Mouse (Mus musculus): ENCODE results near the gene Rps11.
"Not testable (repeated sequence)": the region's sequence is repeated elsewhere in the genome, so short reads cannot be mapped to it uniquely, and the experiment has no call there.

Gene Rps11

DNA sequence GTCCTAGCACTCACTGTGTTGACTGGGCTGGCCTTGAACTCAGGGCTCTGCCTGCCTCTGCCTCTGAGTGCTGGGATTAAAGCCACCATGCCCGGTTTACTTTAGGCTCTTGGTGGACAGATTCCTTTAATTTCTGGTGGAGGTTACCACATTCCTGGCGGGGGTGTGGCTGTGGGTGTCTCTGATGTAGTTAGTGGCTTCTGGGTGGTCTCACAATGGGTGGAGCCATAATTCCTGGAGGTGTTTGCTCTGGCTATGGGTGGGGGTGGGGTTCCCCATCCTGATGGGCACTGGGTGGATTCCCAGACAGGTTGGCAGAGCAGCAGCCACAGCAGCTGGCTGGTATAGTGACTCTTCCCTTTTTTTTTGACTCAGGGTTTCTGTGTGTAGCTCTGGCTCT lies 12.3 kb downstream of the Rps11 start:
- no peak for DNase-seq (ENCODE audit: low spot score in 2 of 2)

- DNase-seq (ENCODE audit: low spot score in 2 of 2) = not testable (repeated sequence)
Measured at GRCm38 (mm10) chr7:45110089-45110488, 14.2 kb downstream of the Rps11 start.

- DNase-seq (ENCODE audit: low spot score in 2 of 2) = no peak
Measured at GRCm38 (mm10) chr7:45107052-45107645, 17.1 kb downstream of the Rps11 start.

DNA sequence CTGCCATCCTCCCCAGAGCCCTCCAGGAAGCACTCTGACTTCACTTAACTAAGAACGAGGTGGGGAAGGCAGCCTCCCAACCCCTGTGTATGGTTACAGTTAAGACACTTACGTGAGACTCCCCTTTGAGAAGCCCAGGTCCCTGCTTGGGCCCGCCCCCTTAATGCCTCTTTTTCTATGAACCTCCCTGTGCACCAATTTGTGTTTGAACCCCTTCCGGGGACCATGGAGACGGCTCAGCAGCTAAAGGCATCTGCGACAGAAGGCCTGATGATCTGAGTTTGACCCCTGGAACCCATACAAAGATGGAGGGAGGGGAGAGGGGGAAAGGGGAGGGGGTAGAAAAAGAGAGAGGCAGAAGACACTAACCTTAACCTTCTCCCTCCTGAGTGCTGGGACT lies 17.8 kb downstream of the Rps11 start:
- no peak for DNase-seq (ENCODE audit: low spot score in 2 of 2)

- no peak for DNase-seq (ENCODE audit: low spot score in 2 of 2)
Measured at GRCm38 (mm10) chr7:45105491-45105890, 18.7 kb downstream of the Rps11 start.

- no peak for DNase-seq (ENCODE audit: low spot score in 2 of 2)
Measured at GRCm38 (mm10) chr7:45104941-45105340, 19.3 kb downstream of the Rps11 start.

- DNase-seq (ENCODE audit: low spot score in 2 of 2) = no peak
Measured at GRCm38 (mm10) chr7:45103652-45104180, 20.5 kb downstream of the Rps11 start, which contains the start of gene Fcgrt. TSS of gene Fcgrt (minus strand) at chr7:45103851.

GRCm38 (mm10) chr7:45102940-45103585 lies 21.2 kb downstream of the Rps11 start:
- no peak for DNase-seq (ENCODE audit: low spot score in 2 of 2)

- DNase-seq (ENCODE audit: low spot score in 2 of 2) = no peak
Measured at GRCm38 (mm10) chr7:45102441-45102840, 21.8 kb downstream of the Rps11 start.

DNA sequence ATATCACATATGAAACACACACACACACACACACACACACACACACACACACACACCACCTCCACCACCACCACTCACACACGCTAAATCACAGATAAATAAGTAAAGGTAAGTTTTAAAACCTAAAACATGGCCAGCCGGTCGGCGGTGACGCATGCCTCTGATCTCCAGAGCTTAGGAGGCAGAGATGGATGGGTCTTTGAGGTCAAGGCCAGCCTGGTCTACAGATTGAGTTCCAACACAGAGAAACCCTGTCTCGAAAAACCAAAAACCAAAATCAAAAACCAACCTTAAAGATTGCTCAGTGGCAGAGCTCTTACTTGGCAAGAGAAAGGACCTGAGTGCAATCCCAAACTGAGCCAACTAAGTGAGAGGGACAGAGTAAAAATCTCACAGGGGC lies 24.2 kb downstream of the Rps11 start:
- no peak for DNase-seq (ENCODE audit: low spot score in 2 of 2)

DNA sequence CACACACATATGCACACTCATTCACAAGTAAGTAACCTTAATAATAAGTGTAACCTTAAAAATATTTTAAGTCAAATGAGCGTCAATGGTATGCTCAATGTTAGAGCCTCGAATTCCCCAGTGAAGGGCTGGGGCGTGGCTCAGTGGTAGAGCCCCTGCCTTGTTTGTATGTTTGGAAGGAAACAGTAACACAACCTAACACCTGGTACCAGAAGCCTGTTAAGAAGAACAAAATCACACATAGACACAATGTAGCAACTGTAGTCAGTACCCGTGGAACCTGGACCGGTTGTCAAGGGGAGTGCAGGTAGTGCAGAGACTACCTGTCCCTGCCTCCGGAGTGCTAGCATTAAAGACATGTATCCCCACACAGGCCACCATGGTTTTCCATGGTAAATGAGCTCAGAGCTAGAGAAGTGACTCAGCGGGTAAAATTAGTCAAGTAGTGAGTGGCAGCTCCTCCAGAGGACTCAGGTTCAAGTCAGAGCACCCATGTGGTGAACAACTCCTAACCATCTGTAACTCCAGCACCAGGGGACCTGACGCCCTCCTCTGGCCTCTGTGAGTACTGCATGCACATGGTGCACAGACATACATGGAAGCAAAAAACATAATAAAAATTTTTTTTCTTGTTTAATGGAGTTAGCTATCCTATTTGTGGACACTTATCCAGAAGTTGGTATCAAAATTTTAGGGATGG lies 25.5 kb downstream of the Rps11 start:
- no peak for DNase-seq (ENCODE audit: low spot score in 2 of 2)

- no peak for DNase-seq (ENCODE audit: low spot score in 2 of 2)
Measured at GRCm38 (mm10) chr7:45097479-45097878, 26.8 kb downstream of the Rps11 start.

GRCm38 (mm10) chr7:45095965-45096364 lies 28.3 kb downstream of the Rps11 start:
- not testable (repeated sequence) for DNase-seq (ENCODE audit: low spot score in 2 of 2)

DNA sequence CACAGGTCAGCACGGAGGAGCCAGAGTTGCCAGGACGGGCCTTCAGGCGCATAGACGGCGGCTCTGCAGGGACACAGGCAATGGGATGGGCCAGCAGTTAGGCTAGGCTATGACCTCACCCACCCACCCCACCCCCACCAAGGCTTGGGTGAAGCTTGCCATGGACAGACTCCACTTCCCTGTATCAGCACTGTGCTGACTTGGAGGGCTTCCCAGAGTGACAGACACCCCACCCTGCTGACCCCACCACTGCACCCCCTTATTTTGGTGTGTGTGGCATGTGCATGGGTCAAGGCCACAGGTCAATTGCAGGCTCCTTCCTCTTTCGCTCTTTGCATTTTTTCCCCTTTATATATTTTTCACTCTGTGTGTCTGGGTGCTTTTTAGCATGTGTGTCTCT lies 28.9 kb downstream of the Rps11 start:
- DNase-seq (ENCODE audit: low spot score in 2 of 2) = no peak

DNA sequence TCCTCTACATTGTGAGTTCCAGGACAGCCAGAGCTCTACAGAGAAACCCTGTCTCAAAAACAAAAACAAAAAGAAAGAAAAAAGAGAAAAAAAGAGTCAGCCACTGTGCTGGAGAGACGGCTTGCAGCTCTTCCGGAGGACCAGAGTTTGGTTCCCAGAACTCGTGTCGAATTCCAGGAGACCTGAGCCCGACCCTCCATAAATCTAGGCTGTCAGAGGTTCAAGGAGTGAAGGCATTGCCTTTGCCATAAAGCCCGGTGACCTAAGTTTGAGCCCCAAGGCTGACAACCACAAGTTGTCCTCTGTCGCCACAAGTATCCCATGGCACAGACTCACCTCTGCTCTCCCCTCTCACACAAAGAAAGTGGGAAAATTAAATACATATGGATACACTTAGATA lies 30.1 kb downstream of the Rps11 start:
- DNase-seq (ENCODE audit: low spot score in 2 of 2) = no peak

DNA sequence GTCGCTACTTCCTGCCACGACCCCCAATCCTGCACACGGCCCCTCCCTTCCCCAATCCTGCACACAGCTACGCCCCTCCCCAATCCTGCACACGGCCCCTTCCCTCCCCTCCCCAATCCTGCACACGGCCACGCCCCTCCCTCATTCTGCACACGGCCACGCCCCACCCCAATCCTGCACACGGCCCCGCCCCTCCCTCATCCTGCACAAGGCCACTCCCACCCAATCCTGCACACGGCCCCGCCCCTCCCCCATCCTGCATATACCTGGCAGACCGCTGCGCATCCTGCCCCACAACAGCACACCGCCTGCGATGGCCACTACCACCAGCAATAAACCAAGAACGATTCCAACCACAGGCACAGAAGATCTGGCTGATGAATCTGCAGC lies 30.7 kb downstream of the Rps11 start:
- DNase-seq (ENCODE audit: low spot score in 2 of 2) = no peak

DNA sequence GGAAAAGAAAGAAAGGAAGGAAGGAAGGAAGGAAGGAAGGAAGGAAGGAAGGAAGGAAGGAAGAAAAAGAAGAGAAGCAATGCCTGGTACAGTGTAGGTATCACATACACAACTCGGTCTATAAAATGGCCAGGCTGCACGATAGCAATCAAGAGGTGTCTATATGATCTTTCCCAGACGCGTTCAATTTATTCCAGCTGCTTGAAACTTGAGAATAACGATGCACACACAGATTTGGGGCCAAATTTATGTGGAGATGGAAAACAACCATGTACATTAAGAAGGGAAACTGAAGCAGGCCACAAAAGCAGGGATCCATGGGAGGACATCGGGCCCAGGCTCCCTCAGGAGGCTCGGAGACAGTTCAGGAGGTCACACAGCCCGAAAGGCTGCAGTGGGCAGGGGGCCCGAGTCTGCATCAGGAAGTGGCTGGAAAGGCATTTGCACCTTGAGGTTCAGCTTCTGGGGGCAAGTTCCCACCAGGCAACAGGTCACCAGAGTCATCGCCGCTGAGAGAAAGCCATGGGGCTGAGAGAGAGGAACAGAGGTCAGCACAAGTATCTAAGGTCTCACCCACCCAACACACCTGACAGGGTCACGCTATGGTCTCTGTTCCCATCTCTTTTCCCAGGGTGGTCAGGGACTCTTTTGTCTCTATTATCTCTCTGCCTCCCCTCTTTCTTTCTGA lies 31.3 kb downstream of the Rps11 start:
- DNase-seq (ENCODE audit: low spot score in 2 of 2) = no peak

DNA sequence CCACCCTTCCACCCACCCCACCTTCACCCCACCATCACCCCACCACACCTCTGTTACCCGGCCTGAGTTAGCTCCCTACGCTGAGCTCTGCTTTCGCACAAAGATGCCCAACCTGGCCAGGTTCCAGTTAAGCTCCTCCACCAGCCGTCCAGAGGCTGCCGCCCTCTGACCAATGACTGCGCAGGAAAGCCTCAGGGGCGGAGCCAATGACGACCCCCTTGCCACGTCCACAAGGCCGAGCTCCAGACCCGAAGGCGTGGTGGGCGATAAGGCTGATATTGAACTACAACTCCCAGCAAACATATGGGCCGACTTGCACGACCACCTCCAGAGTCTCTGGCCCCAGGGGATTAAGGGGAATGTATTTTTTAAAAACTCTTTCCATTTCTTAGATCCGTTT lies 32.2 kb downstream of the Rps11 start, which contains the start of gene Rcn3:
Gene Rcn3, minus strand, starts transcription at position 174 of the 400 bp plus-strand sequence.
- no peak for DNase-seq (ENCODE audit: low spot score in 2 of 2)

DNA sequence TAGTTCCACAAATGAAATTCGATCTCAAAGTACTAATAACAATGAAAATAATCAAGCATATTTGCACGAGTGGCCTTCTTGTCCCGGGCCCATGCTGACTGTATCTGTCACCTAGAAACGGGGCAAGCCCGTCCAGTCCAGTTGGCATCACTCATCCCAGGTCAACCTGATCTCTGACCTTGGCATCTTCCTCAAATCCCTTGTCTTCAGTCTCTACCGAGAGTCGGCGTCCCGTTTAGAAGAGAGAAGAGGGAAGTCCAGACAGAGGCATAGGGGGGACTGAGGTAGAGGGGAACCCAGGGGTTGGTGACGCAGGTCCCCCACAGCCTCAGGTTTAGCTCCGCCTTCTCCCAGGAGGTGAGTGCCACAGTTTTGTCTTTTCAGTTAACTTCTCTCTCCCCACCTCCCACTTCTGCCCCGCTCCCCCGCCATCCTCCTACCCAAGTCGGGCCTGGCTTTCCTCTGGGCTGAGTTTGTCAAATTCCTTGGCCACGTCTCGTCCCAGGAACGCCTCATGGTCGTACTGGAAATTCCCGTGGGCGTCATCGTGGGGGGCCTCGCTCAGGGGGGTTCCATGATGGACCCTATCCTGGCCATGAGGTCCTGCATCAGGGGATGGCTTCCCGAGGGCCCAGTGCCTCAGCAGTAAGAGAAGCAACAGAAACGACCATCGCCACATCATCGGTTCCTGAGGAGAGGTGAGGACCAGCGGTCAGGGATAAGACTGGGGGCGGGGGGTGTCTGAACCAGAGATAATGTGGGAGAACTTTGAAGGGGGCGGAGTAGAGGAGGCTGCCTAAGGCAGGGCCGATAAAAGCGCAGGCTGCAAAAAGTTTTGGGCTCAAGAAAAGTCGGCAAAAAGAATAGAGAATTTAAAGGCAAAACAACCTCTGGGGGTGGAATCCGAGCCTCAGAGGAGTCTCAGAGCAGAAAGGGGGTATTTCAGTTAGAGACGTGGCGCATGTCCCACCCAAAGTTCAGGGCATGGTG lies 32.9 kb downstream of the Rps11 start:
- no peak for DNase-seq (ENCODE audit: low spot score in 2 of 2)

- DNase-seq (ENCODE audit: low spot score in 2 of 2) = no peak
Measured at GRCm38 (mm10) chr7:45090251-45090977, 33.8 kb downstream of the Rps11 start.

Data from natural killer cell, adult 2 months (primary cell).